Mouse (Mus musculus) heart, embryonic 10.5 days (tissue): ENCODE measurements at regions not wholly inside any gene's neighbourhood (a gene's known extent, or its start where the extent isn't known, plus 50 kb on each side); places are given as distances from the start of the nearest gene placed in this dataset.

Experiments
- DNase-seq: peaks from one replicate; pipeline ENCODE4 v3.0.0-alpha.2; 2017; ENCODE audit warnings: low spot score
- H3K27ac ChIP-seq: fragments of 300-500 bp; sonication (generic); 2 replicates; pipeline ENCODE4 v1.5.1; 2016; ENCODE audit warnings: mild to moderate bottlenecking
- H3K27me3 ChIP-seq: fragments of 300-500 bp; sonication (generic); 2 replicates; pipeline ENCODE4 v1.6.1; 2016; ENCODE audit warnings: mild to moderate bottlenecking; ENCODE audit not compliant: poor library complexity, insufficient read depth, severe bottlenecking
- H3K36me3 ChIP-seq: fragments of 300-500 bp; sonication (generic); 2 replicates; pipeline ENCODE4 v1.6.1; 2016; ENCODE audit warnings: mild to moderate bottlenecking, moderate library complexity
- H3K4me1 ChIP-seq: fragments of 300-500 bp; sonication (generic); 2 replicates; pipeline ENCODE4 v1.6.1; 2016; ENCODE audit warnings: mild to moderate bottlenecking
- H3K4me3 ChIP-seq: fragments of 300-500 bp; sonication (generic); 2 replicates; pipeline ENCODE4 v1.5.1; 2016; ENCODE audit warnings: mild to moderate bottlenecking, moderate library complexity
- H3K9me3 ChIP-seq: fragments of 300-500 bp; sonication (generic); 2 replicates; pipeline ENCODE4 v1.6.1; 2016; ENCODE audit warnings: mild to moderate bottlenecking, moderate library complexity
- WGBS: fragments of 180-500 bp; shearing (Covaris S2); methylation state at CpG from one replicate; pipeline ENCODE4 v1.1.7; 2016; 5-methylcytosine and 5-hydroxymethylcytosine counted together

GRCm38 (mm10) chr15:7747586-7747985, 63.1 kb upstream of the Gdnf start:
- H3K27me3 ChIP-seq, result no peaks in the 10 kb centered on the region; the same call in 1 of the 2 replicates
- no peaks in the 10 kb centered on the region for H3K4me1 ChIP-seq
- H3K9me3 ChIP-seq, result no peaks in the 10 kb centered on the region
- H3K27ac ChIP-seq, result no peak overlapping the region
- no peak overlapping the region for H3K4me3 ChIP-seq
- H3K36me3 ChIP-seq, result no peaks in the 10 kb centered on the region
- WGBS, result 86% methylated on average over 4 of the region's 4 CpGs
- no peak for DNase-seq

- H3K9me3 ChIP-seq, result no peaks in the 10 kb centered on the region
- no peak for DNase-seq
- no peaks in the 10 kb centered on the region; the same call in 1 of the 2 replicates for H3K27me3 ChIP-seq
- WGBS, result 82% methylated on average over 5 of the region's 5 CpGs
- no peaks in the 10 kb centered on the region for H3K4me1 ChIP-seq
- H3K4me3 ChIP-seq, result no peak overlapping the region
- no peak overlapping the region for H3K27ac ChIP-seq
- H3K36me3 ChIP-seq, result no peaks in the 10 kb centered on the region
Observed at GRCm38 (mm10) chr15:7750441-7750840, 60.2 kb upstream of the Gdnf start.
